Mouse (Mus musculus) large intestine, adult 2 months (tissue): ENCODE data around the gene Vat1l. TPM values are rescaled to one million over a fixed set of nuclear protein-coding genes. Genes with fewer than 3 reads are reported as not detected.

Experiments used
- DNase-seq: peaks from one replicate; pipeline ENCODE4 v3.0.0-alpha.2; 2012; ENCODE audit warnings: low read depth, low spot score
- WGBS: fragments of 180-500 bp; shearing (Covaris S2); methylation state at CpG from one replicate; pipeline ENCODE4 v1.1.7; 2018; 5-methylcytosine and 5-hydroxymethylcytosine counted together
- polyA plus RNA-seq: library from polyadenylated mRNA; depleted of rRNA; stranded (reverse); fragments of >200 nt; gene quantifications from 2 replicates; pipeline ENCODE4 v1.2.3, GENCODE M21; 2012; rRNA removed

Gene Vat1l
- 1.3 and 1.7 TPM in 2 replicates for polyA plus RNA-seq

DNA sequence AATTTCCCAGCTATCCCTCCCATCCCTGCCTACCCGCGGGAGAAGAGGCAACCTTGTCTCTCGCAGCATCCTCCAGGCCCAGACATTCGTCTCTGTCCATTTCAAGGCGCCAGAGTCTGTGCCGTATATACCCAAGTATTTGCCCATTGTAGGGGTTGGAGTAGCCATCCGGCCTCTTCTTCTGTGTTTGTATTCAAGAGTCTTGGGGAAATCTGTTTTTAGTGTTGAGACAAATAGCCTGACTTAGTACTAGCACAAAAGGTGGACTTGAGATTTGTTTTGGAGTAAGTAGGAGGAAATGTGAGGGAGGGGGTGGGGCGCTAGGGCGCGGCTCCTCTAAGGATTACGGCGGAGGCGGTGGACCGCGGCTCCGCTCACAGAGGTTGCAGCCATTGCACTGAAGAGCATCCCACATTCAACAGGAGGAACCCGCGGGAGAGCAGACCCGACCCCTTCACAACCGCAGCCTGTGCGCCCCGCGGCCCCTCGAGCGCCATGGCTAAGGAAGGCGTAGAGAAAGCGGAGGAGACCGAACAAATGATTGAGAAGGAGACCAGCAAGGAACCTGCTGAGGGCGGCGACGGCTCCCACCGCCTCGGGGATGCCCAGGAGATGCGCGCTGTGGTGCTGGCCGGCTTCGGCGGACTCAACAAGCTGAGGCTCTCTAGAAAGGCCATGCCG lies at the start of gene Vat1l:
TSS of gene Vat1l (plus strand) at position 392 of the 681 bp plus-strand sequence.
- 2% methylated on average over 39 of the region's 39 CpGs for WGBS
- no peak for DNase-seq

- no peak for DNase-seq
- WGBS, result 66% methylated on average over 2 of the region's 2 CpGs
Measured at GRCm38 (mm10) chr8:114158586-114158985, 46.8 kb upstream of the Vat1l start.

- DNase-seq, result no peak
- 74% methylated on average over 3 of the region's 3 CpGs for WGBS
Measured at GRCm38 (mm10) chr8:114159666-114160065, 45.7 kb upstream of the Vat1l start.

DNA sequence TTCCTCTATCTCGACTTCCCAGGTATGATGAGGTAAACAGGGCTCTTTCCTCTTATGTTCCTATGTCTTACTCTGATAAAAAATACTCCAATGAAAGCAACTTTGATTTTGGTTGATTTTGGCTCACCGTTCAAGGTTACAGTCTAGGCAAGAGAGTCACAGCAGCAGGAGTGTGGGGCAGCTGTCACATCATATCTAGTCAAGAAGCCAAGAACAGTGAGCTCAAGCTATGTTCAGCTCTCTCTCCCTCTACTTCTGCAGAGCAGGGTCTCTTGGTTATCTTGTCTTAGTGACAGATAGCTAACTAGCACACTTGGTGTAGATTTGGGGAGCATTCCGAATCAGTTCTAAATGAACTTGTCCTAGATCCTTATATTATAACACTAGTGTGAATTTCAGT lies 41.5 kb upstream of the Vat1l start:
- 80% methylated on average over 3 of the region's 3 CpGs for WGBS
- no peak for DNase-seq

GRCm38 (mm10) chr8:114164444-114165096 lies 40.8 kb upstream of the Vat1l start:
- DNase-seq, result no peak
- WGBS, result 82% methylated on average over 6 of the region's 6 CpGs

DNA sequence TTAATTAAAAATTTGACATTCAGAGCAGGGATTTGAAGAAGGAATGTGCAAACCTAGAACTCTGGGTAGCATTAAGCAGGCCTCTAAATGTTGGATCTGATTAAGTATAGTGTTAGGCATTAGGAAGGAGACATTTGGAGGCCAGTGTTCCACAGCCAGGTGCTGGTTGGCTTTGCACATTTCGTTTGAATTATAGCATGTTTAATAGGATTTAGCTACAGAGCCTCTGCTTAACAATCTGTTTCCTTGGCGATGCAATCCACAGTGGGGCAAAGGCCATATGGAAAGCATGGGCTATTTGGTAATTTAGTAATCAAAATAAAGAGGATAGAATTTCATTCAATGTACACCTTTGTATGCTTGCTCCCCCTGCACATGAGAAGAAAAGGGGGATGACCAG lies 39.7 kb upstream of the Vat1l start:
- 26% methylated on average over 2 of the region's 2 CpGs for WGBS
- no peak for DNase-seq

- WGBS, result 71% methylated on average over 3 of the region's 3 CpGs
- no peak for DNase-seq
Measured at GRCm38 (mm10) chr8:114176721-114177120, 28.7 kb upstream of the Vat1l start.

- WGBS, result 71% methylated on average over 5 of the region's 5 CpGs
- DNase-seq, result no peak
Measured at GRCm38 (mm10) chr8:114193334-114193733, 12.1 kb upstream of the Vat1l start.

- DNase-seq, result no peak
- 47% methylated on average over 2 of the region's 2 CpGs for WGBS
Measured at GRCm38 (mm10) chr8:114198990-114199389, 6.4 kb upstream of the Vat1l start.

GRCm38 (mm10) chr8:114206421-114206983 lies 1.1 kb downstream of the Vat1l start:
- no peak for DNase-seq
- 7% methylated on average over 8 of the region's 8 CpGs for WGBS

DNA sequence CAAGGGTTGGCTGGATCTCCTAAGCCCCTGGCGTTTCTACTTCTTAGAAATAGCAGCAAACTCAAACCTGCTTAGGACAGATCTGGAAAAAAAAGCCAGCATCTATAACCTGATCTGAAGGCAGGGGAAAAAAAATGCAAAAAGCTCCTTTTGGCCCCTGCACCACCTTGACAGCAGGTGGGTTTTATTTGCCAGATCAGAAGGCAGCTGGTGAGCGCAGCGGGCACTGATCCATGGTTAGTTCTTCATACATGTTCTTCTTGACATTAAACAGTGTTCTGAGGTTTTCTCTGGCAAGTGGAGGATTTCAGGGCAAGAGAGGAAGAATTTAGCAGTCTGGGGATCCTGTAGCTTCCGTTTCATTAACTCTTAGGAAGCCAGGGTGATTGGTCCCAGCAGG lies 1.6 kb downstream of the Vat1l start:
- no peak for DNase-seq
- WGBS, result 46% methylated on average over 4 of the region's 4 CpGs

- no peak for DNase-seq
- WGBS, result 77% methylated on average over 3 of the region's 3 CpGs
Measured at GRCm38 (mm10) chr8:114220779-114221178, 15.4 kb downstream of the Vat1l start.

DNA sequence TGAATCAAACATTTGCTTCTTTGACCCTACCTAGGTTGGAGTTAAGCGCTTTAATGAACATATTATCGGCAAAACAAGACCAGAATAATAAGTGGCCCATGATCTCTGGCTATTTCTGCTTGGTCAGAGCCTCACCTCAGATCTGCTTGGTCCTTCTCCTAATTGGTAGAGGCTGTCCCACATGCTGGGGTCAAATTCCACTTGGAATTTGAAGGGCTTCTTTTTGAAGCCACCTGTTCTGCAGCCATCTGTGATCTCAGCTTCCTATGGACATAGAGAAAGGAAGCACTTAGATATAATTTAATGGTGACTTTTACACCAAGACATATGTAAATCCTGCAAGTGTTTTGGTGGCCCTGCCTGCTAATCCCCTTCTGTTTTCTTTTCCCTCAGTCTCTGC lies 16.6 kb downstream of the Vat1l start:
- WGBS, result 92% methylated on average over 2 of the region's 2 CpGs
- DNase-seq, result no peak

- 93% methylated on average over 2 of the region's 2 CpGs for WGBS
- no peak for DNase-seq
Measured at GRCm38 (mm10) chr8:114224001-114224400, 18.6 kb downstream of the Vat1l start.

- DNase-seq, result no peak
- 69% methylated on average over 3 of the region's 3 CpGs for WGBS
Measured at GRCm38 (mm10) chr8:114251321-114252065, 46.1 kb downstream of the Vat1l start.

DNA sequence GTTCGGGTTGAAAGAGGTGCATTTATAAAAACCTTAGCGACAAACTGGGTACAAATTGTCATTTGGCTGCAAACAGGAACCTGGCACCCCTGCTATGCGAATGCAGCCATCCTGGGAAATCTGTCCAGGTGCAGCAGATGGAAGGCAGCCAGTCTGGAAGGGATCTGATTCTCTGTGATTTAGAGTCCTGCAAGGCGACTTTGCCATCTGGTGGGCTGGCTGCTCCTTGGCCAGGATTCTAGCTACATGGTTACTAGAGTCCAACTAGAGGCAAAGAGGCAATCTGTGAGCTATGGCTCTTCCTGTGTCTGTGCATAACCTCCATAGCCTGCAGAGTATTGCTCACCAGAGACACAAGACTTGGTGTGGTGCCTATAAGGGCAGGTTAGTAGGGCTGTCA lies 53.3 kb downstream of the Vat1l start:
- DNase-seq, result no peak
- 73% methylated on average over 4 of the region's 4 CpGs for WGBS

DNA sequence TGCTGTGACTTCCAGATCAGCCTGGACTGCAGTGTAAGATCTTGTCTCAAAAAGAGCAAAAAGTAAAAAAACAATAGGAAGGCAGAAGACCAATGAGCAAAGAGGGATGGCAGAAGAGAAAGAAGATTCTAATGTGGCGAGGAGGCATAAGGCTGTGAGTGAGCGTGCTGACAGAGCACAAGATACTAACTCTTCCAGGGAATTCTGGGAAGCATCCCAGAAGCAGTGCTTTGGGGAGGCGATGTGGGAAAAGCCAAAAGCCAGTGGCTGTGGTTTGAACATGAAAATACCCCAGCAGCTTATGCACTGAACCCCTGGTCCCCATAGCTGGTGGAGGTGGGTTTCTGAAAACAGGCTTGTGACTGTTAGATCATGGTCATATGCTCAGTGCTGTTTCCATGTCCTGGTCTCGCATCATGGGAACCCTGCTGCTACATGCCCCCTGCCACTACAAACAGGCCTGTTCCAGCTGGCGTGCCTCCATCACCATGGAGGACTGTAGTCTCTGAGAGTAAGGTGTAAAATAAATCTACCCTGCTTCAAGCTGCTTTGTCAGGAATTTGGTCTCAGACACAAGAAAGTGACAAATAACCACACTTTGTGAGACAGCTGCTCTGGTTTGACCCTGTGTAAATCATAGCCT lies 54.4 kb downstream of the Vat1l start:
- WGBS, result 76% methylated on average over 5 of the region's 5 CpGs
- DNase-seq, result no peak

DNA sequence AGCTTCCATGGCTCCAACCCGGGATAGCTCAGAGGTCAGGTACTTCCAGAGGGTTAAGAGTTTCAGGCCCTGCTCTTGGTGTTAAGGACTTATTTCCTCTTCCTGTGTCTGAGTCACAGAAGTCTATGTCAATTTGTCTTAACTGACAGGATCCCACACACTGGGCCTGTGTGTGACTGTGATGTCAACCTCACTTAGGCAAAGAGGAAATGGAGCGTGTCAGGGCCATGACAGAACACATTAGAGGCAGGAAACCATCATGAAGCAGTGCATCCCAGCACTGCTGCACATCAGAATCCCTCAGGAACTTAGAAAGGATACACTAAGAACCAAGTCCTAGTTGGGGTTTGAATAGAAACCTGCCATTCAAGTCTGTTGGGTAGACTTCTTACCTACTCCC lies 56.9 kb downstream of the Vat1l start:
- 64% methylated on average over 2 of the region's 2 CpGs for WGBS
- no peak for DNase-seq

- no peak for DNase-seq
- WGBS, result 73% methylated on average over 8 of the region's 8 CpGs
Measured at GRCm38 (mm10) chr8:114274558-114274957, 69.1 kb downstream of the Vat1l start.

DNA sequence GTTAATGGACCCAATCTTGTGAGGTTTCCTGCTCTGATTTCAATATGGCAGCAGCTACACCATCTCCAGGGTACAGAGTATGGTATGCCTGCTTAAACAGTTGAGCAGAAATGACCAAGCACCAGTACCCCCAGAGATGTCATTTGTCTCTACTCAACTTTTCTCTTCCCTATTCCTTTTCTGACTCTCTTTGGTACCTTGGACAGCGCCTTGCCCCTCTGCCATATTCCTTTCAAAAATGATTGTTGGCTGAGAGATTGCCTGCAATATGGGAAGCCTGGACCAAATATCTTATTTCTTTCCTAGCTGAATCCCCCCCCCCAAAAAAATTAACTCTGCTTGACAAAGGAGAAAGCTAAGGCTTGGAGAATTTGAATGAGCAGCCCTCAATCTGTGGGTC lies 75.7 kb downstream of the Vat1l start:
- WGBS, result 77% methylated on average over 1 of the region's 1 CpGs
- no peak for DNase-seq
